Mouse (Mus musculus): Measurements from ENCODE around the gene Brd7. TPM values are rescaled to one million over a fixed set of nuclear protein-coding genes. Genes with fewer than 3 reads are reported as not detected.

Gene Brd7
- polyA plus RNA-seq, 1 experiment from 2014 or later, result 76.9 TPM

- Histone ChIP-seq H3K9me3 (replicated peaks) (no peaks in the 10 kb centered on the region), H3K36me3 (no peaks in the 10 kb centered on the region), H3K4me3 (no peak overlapping the region), H3K27ac (replicated peaks) (no peak overlapping the region), H3K27me3 (ENCODE audit: low read depth, poor library complexity, severe bottlenecking) (no peaks in the 10 kb centered on the region), H3K4me1 (peaks cover 23% of the 10 kb centered on the region)
- DNase-seq (ENCODE audit: low spot score), result no peak
- 91% methylated on average over 10 of the region's 10 CpGs for WGBS
Observed at GRCm38 (mm10) chr8:88298733-88299103, 63.3 kb downstream of the Brd7 start.

- Histone ChIP-seq H3K36me3 (no peaks in the 10 kb centered on the region), H3K4me1 (peaks cover 23% of the 10 kb centered on the region), H3K4me3 (no peak overlapping the region), H3K27me3 (ENCODE audit: low read depth, poor library complexity, severe bottlenecking) (no peaks in the 10 kb centered on the region), H3K27ac (replicated peaks) (no peak overlapping the region), H3K9me3 (replicated peaks) (no peaks in the 10 kb centered on the region)
- no peak for DNase-seq (ENCODE audit: low spot score)
- 73% methylated on average over 12 of the region's 12 CpGs for WGBS
Observed at GRCm38 (mm10) chr8:88297976-88298732, 63.8 kb downstream of the Brd7 start.

- Histone ChIP-seq H3K4me1 (0 out of 2 replicates have a peak, but pooled peaks cover 3% of the 10 kb centered on the region), H3K27me3 (ENCODE audit: low read depth, poor library complexity, severe bottlenecking) (no peaks in the 10 kb centered on the region), H3K4me3 (no peak overlapping the region), H3K36me3 (no peaks in the 10 kb centered on the region), H3K9me3 (replicated peaks) (no peaks in the 10 kb centered on the region), H3K27ac (replicated peaks) (no peak overlapping the region)
- 98% methylated on average over 2 of the region's 2 CpGs for WGBS
- no peak for DNase-seq (ENCODE audit: low spot score)
Observed at GRCm38 (mm10) chr8:88294977-88295376, 67.0 kb downstream of the Brd7 start.

- 92% methylated on average over 9 of the region's 9 CpGs for WGBS
- Histone ChIP-seq H3K27me3 (ENCODE audit: low read depth, poor library complexity, severe bottlenecking) (no peaks in the 10 kb centered on the region), H3K9me3 (replicated peaks) (no peaks in the 10 kb centered on the region), H3K4me3 (no peak overlapping the region), H3K27ac (replicated peaks) (no peak overlapping the region), H3K36me3 (no peaks in the 10 kb centered on the region), H3K4me1 (0 out of 2 replicates have a peak, but pooled peaks cover 3% of the 10 kb centered on the region)
- no peak for DNase-seq (ENCODE audit: low spot score)
Observed at GRCm38 (mm10) chr8:88293590-88294356, 68.2 kb downstream of the Brd7 start.

- no peaks in the 10 kb centered on the region for H3K27me3 ChIP-seq (ENCODE audit: low read depth, poor library complexity, severe bottlenecking)
- no peaks in the 10 kb centered on the region for H3K9me3 ChIP-seq (replicated peaks)
- H3K27ac ChIP-seq (replicated peaks), result no peak overlapping the region
- WGBS, result 90% methylated on average over 3 of the region's 3 CpGs
- no peak overlapping the region for H3K4me3 ChIP-seq
- H3K36me3 ChIP-seq, result no peaks in the 10 kb centered on the region
- H3K4me1 ChIP-seq, result no peaks in the 10 kb centered on the region
- no peak for DNase-seq (ENCODE audit: low spot score)
Observed at GRCm38 (mm10) chr8:88292926-88293325, 69.1 kb downstream of the Brd7 start.

GRCm38 (mm10) chr8:88291305-88291690 lies 70.7 kb downstream of the Brd7 start:
- Histone ChIP-seq H3K27ac (replicated peaks) (no peak overlapping the region), H3K36me3 (no peaks in the 10 kb centered on the region), H3K9me3 (replicated peaks) (no peaks in the 10 kb centered on the region), H3K4me1 (no peaks in the 10 kb centered on the region), H3K27me3 (ENCODE audit: low read depth, poor library complexity, severe bottlenecking) (no peaks in the 10 kb centered on the region), H3K4me3 (no peak overlapping the region)
- no peak for DNase-seq (ENCODE audit: low spot score)
- 85% methylated on average over 11 of the region's 11 CpGs for WGBS

GRCm38 (mm10) chr8:88290326-88291304 lies 71.4 kb downstream of the Brd7 start:
- Histone ChIP-seq H3K4me1 (no peaks in the 10 kb centered on the region), H3K27me3 (ENCODE audit: low read depth, poor library complexity, severe bottlenecking) (no peaks in the 10 kb centered on the region), H3K36me3 (no peaks in the 10 kb centered on the region), H3K4me3 (no peak overlapping the region), H3K27ac (replicated peaks) (no peak overlapping the region), H3K9me3 (replicated peaks) (no peaks in the 10 kb centered on the region)
- no peak for DNase-seq (ENCODE audit: low spot score)
- 88% methylated on average over 13 of the region's 13 CpGs for WGBS

- 45% methylated on average over 1 of the region's 1 CpGs for WGBS
- Histone ChIP-seq H3K36me3 (no peaks in the 10 kb centered on the region), H3K4me3 (no peak overlapping the region), H3K4me1 (no peaks in the 10 kb centered on the region), H3K27ac (replicated peaks) (no peak overlapping the region), H3K9me3 (replicated peaks) (no peaks in the 10 kb centered on the region), H3K27me3 (ENCODE audit: low read depth, poor library complexity, severe bottlenecking) (no peaks in the 10 kb centered on the region)
- DNase-seq (ENCODE audit: low spot score), result no peak
Observed at GRCm38 (mm10) chr8:88289901-88290300, 72.1 kb downstream of the Brd7 start.

- Histone ChIP-seq H3K27ac (replicated peaks) (peak overlapping the region; percentile 50), H3K36me3 (no peaks in the 10 kb centered on the region), H3K4me3 (no peak overlapping the region), H3K27me3 (ENCODE audit: low read depth, poor library complexity, severe bottlenecking) (no peaks in the 10 kb centered on the region), H3K9me3 (replicated peaks) (no peaks in the 10 kb centered on the region), H3K4me1 (no peaks in the 10 kb centered on the region)
- no peak for DNase-seq (ENCODE audit: low spot score)
- 68% methylated on average over 12 of the region's 12 CpGs for WGBS
Observed at GRCm38 (mm10) chr8:88288622-88289242, 73.3 kb downstream of the Brd7 start.

- no peaks in the 10 kb centered on the region for H3K27me3 ChIP-seq (ENCODE audit: low read depth, poor library complexity, severe bottlenecking)
- no peaks in the 10 kb centered on the region for H3K36me3 ChIP-seq
- H3K9me3 ChIP-seq (replicated peaks), result no peaks in the 10 kb centered on the region
- no peak overlapping the region for H3K27ac ChIP-seq (replicated peaks)
- H3K4me1 ChIP-seq, result peaks cover 4% of the 10 kb centered on the region; the same call in 1 of the 2 replicates
- DNase-seq (ENCODE audit: low spot score), result no peak
- WGBS, result 94% methylated on average over 14 of the region's 14 CpGs
- no peak overlapping the region for H3K4me3 ChIP-seq
Observed at GRCm38 (mm10) chr8:88286421-88286960, 75.5 kb downstream of the Brd7 start.

GRCm38 (mm10) chr8:88285469-88286356 lies 76.3 kb downstream of the Brd7 start:
- H3K27ac ChIP-seq (replicated peaks), result no peak overlapping the region
- H3K4me3 ChIP-seq, result no peak overlapping the region
- 85% methylated on average over 8 of the region's 8 CpGs for WGBS
- no peak for DNase-seq (ENCODE audit: low spot score)
- no peaks in the 10 kb centered on the region for H3K27me3 ChIP-seq (ENCODE audit: low read depth, poor library complexity, severe bottlenecking)
- H3K4me1 ChIP-seq, result peaks cover 4% of the 10 kb centered on the region; the same call in 1 of the 2 replicates
- no peaks in the 10 kb centered on the region for H3K36me3 ChIP-seq
- H3K9me3 ChIP-seq (replicated peaks), result no peaks in the 10 kb centered on the region
